Mouse (Mus musculus) E14TG2a.4 (cell line): ENCODE measurements around the gene Lcorl.
A peak's percentile ranks its signal among the peaks of the same experiment; 100 is the strongest.

Experiments used
- H3K27me3 ChIP-seq: 2 replicates; pipeline ENCODE4 v1.6.1; 2014; ENCODE audit warnings: low read length, control low read depth; ENCODE audit not compliant: insufficient read depth
- H3K36me3 ChIP-seq: 2 replicates; pipeline ENCODE4 v1.6.1; 2014; ENCODE audit warnings: low read length, control low read depth; ENCODE audit not compliant: insufficient read depth
- H3K4me1 ChIP-seq: replicated peaks from 2 replicates; pipeline ENCODE4 v1.6.1; 2014; ENCODE audit warnings: low read depth, low read length, control low read depth
- H3K4me3 ChIP-seq: replicated peaks from 2 replicates; pipeline ENCODE4 v1.5.1; 2014; ENCODE audit warnings: mild to moderate bottlenecking, low read length
- H3K9me3 ChIP-seq: 2 replicates; pipeline ENCODE4 v1.6.1; 2014; ENCODE audit warnings: low read length, control low read depth
- CTCF ChIP-seq: conservative IDR thresholded peaks from 2 replicates; pipeline ENCODE4 v1.5.1; 2014; ENCODE audit warnings: low read length
- NANOG ChIP-seq: IDR thresholded peaks from 2 replicates; pipeline ENCODE4 v1.6.1; 2014; ENCODE audit warnings: borderline replicate concordance, low read length, mixed read lengths
- POU5F1 ChIP-seq: IDR thresholded peaks from 2 replicates; pipeline ENCODE4 v1.6.1; 2014; ENCODE audit warnings: low read length, borderline replicate concordance

Lcorl gene

GRCm38 (mm10) chr5:45686223-45686622 lies 171.2 kb downstream of the Lcorl start:
- Histone ChIP-seq H3K36me3 (peaks cover 58% of the 10 kb centered on the region), H3K4me1 (peaks cover 5% of the 10 kb centered on the region; the same call in 1 of the 2 replicates), H3K4me3 (no peak overlapping the region), H3K27me3 (no peaks in the 10 kb centered on the region), H3K9me3 (no peaks in the 10 kb centered on the region)
- TF ChIP-seq NANOG (no peak), POU5F1 (no peak), CTCF (no peak)

GRCm38 (mm10) chr5:45685243-45685642 lies 172.2 kb downstream of the Lcorl start:
- TF ChIP-seq POU5F1 (no peak), CTCF (no peak), NANOG (no peak)
- H3K27me3 ChIP-seq = no peaks in the 10 kb centered on the region
- no peaks in the 10 kb centered on the region for H3K9me3 ChIP-seq

GRCm38 (mm10) chr5:45683388-45683787 lies 174.0 kb downstream of the Lcorl start:
- H3K27me3 ChIP-seq = no peaks in the 10 kb centered on the region
- H3K4me3 ChIP-seq = no peak overlapping the region
- peaks cover 69% of the 10 kb centered on the region for H3K36me3 ChIP-seq
- H3K4me1 ChIP-seq = no peaks in the 10 kb centered on the region
- H3K9me3 ChIP-seq = no peaks in the 10 kb centered on the region
- no peak for TF ChIP-seq POU5F1
- no peak for TF ChIP-seq NANOG
- TF ChIP-seq CTCF = no peak

More at GRCm38 (mm10) chr5:45685243-45685642, 172.2 kb downstream of the Lcorl start:
- Histone ChIP-seq H3K4me1 (peaks cover 5% of the 10 kb centered on the region; the same call in 1 of the 2 replicates), H3K4me3 (no peak overlapping the region), H3K36me3 (peaks cover 67% of the 10 kb centered on the region)

GRCm38 (mm10) chr5:45679955-45680354 lies 177.5 kb downstream of the Lcorl start:
- TF ChIP-seq NANOG = no peak
- no peak for TF ChIP-seq CTCF
- no peak for TF ChIP-seq POU5F1
- peaks cover 83% of the 10 kb centered on the region for H3K36me3 ChIP-seq
- no peak overlapping the region for H3K4me3 ChIP-seq
- no peaks in the 10 kb centered on the region for H3K27me3 ChIP-seq
- no peaks in the 10 kb centered on the region for H3K9me3 ChIP-seq
- H3K4me1 ChIP-seq = no peaks in the 10 kb centered on the region

- no peaks in the 10 kb centered on the region for H3K27me3 ChIP-seq
- no peak overlapping the region for H3K4me3 ChIP-seq
- H3K9me3 ChIP-seq = no peaks in the 10 kb centered on the region
- TF ChIP-seq POU5F1 (no peak), NANOG (no peak), CTCF (no peak)
- peaks cover 85% of the 10 kb centered on the region for H3K36me3 ChIP-seq
- no peaks in the 10 kb centered on the region for H3K4me1 ChIP-seq
These were observed 179.8 kb downstream of the Lcorl start for GRCm38 (mm10) chr5:45677639-45678038.

- H3K27me3 ChIP-seq = no peaks in the 10 kb centered on the region
- peaks cover 72% of the 10 kb centered on the region for H3K36me3 ChIP-seq
- TF ChIP-seq NANOG (no peak), POU5F1 (no peak), CTCF (no peak)
- H3K4me1 ChIP-seq = peaks cover 9% of the 10 kb centered on the region
- no peak overlapping the region for H3K4me3 ChIP-seq
- no peaks in the 10 kb centered on the region for H3K9me3 ChIP-seq
These were observed 182.4 kb downstream of the Lcorl start for GRCm38 (mm10) chr5:45675032-45675431.

- TF ChIP-seq POU5F1 (no peak), CTCF (no peak), NANOG (no peak)
- Histone ChIP-seq H3K4me3 (peak overlapping the region; percentile 99), H3K27me3 (no peaks in the 10 kb centered on the region), H3K4me1 (peaks cover 15% of the 10 kb centered on the region), H3K9me3 (no peaks in the 10 kb centered on the region), H3K36me3 (peaks cover 37% of the 10 kb centered on the region)
These were observed 186.4 kb downstream of the Lcorl start for GRCm38 (mm10) chr5:45670894-45671494.

GRCm38 (mm10) chr5:45670280-45670670 lies 187.1 kb downstream of the Lcorl start:
- H3K9me3 ChIP-seq = no peaks in the 10 kb centered on the region
- peaks cover 30% of the 10 kb centered on the region for H3K36me3 ChIP-seq
- H3K4me1 ChIP-seq = peaks cover 15% of the 10 kb centered on the region
- TF ChIP-seq POU5F1 = no peak
- no peak for TF ChIP-seq NANOG
- no peak for TF ChIP-seq CTCF
- no peaks in the 10 kb centered on the region for H3K27me3 ChIP-seq
- peak overlapping the region; percentile 99 for H3K4me3 ChIP-seq
